Mouse (Mus musculus) fat pad, adult 2 months (tissue): ENCODE measurements around the gene Mta2.
"Not testable (repeated sequence)": the region's sequence is repeated elsewhere in the genome, so short reads cannot be mapped to it uniquely, and the experiment has no call there.

Source experiments
- DNase-seq: peaks from one replicate; pipeline ENCODE4 v3.0.0-alpha.2; 2011; ENCODE audit warnings: low read depth, low spot score; ENCODE audit errors: extremely low read depth

Mta2 gene

GRCm38 (mm10) chr19:8941515-8942217 is at the start of gene Mta2:
Gene Mta2, plus strand, starts transcription at chr19:8941875.
- peak; percentile 57 for DNase-seq

GRCm38 (mm10) chr19:8892829-8893766 is 48.6 kb upstream of the Mta2 start, which contains the start of gene Ints5:
Gene Ints5, plus strand, starts transcription at chr19:8893005.
- DNase-seq = no peak

DNA sequence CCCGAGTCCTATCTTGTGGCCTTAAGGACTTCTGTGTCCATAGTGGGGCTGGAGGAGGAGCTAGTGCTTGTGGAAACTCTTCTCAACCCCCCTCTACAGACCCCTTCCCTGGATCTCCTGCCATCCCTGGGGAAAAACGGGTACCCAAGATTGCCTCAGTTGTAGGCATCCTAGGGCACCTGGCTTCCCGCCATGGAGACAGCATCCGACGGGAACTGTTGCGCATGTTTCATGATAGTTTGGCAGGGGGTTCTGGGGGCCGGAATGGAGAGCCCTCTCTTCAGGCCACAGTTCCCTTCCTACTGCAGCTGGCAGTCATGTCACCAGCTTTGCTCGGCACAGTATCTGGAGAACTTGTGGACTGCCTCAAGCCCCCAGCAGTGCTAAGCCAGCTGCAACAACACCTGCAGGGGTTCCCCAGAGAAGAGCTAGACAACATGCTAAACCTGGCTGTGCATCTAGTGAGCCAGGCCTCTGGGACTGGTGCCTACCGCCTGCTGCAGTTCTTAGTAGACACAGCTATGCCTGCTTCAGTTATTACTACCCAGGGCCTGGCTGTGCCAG is 46.2 kb upstream of the Mta2 start:
- DNase-seq = no peak

- DNase-seq = not testable (repeated sequence)
Measured at GRCm38 (mm10) chr19:8896231-8896630, 45.4 kb upstream of the Mta2 start.

DNA sequence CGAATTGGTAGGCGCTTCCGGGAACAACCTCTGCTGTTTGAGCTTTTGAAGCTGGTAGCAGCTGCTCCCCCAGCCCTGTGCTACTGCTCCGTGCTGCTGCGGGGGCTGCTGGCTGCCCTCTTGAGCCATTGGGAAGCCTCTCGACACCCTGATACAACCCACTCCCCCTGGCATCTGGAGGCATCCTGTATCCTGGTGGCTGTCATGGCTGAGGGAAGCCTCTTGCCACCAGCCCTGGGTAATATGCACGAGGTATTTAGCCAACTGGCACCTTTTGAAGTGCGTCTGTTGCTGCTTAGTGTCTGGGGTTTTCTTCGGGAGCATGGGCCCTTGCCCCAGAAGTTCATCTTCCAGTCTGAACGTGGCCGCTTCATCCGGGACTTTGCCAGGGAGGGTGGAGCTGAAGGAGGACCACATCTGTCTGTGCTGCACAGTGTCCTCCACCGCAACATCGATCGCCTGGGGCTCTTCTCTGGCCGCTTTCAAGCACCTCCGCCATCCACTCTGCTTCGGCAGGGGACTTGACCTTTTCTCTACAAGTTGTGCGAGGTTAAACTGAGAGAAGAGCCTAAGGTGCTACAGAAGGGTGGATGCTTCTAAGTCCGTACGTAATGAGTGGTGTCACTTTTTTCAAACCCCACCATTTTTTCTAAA is 44.3 kb upstream of the Mta2 start:
- not testable (repeated sequence) for DNase-seq

- DNase-seq = no peak
Measured at GRCm38 (mm10) chr19:8897865-8898495, 43.7 kb upstream of the Mta2 start, which contains the start of gene Ganab. Gene Ganab, plus strand, starts transcription at chr19:8898071.

DNA sequence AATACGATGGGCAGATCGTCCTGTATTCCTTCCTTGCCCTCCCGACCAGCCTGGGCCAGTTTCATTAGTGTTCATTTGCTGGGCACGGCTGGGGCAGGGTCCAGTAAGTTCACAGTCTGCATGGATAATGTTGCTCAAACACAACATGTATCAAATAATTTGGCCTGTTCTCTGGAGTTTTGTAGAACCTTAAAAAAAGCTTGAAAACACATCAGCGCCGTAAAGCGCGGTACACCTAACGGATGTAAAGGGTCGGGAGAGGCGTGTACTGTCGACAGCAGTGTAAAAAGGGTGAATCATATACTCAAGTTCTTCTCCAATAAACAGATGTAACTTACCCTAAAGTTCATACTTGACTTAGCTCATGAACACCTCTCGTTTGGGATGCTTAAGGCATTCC is 43.1 kb upstream of the Mta2 start:
- DNase-seq = no peak

DNA sequence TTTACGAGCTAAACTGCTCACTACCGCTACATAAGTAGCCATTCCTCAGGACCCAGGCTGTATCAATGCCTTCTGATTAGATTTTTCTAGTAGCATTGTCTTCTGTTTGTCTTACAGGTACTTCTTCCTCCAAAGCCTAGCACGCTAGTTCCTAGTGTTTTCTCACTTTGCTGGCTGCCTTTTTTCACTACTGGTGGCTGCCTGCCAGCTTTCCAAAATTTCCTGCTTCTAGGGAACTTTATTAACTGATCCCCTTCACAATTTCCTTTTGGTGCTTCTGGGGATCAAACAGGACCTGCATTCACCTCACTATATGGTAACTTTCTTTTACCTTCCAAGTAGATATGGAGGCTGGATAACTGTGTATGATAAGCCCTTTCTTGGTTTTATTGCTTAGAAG is 42.6 kb upstream of the Mta2 start:
- no peak for DNase-seq

DNA sequence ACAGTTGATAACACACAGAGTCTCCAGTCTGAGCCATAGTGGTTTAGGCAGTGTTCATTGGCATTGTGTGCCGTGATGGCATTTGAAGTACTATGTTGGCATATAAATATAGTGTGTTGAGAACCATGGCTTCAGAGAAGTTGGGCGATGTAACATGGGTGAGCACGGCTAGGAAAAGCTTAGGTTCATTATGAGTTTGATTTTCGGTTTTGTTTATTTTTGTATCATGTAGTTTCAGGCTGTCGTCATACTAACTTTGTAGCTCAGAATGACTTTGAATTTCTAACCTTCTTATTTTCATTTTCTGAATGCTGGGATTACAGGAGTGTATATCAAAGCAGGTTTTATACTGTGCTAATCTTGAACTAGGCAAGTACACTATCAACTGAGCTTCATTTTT is 38.3 kb upstream of the Mta2 start:
- no peak for DNase-seq

GRCm38 (mm10) chr19:8908531-8908930 is 33.1 kb upstream of the Mta2 start:
- DNase-seq = no peak

DNA sequence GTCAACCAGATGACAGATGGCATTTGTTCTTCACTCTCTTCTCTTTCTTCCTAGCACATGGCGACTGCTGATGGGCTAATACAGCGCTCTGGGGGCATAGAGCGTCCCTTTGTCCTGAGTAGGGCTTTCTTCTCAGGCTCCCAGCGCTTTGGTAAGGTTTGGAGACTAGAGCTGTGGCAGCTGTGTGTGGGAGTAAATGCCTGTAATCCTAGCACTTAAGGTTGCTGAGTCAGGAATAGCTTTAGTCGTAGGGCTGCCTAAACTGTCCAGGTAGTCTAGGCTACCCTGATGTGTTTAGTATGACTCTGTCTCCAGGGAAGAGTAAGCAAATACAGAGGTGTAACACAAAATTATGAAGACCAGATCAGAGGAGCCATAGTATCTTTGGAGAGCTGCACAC is 29.9 kb upstream of the Mta2 start:
- no peak for DNase-seq

DNA sequence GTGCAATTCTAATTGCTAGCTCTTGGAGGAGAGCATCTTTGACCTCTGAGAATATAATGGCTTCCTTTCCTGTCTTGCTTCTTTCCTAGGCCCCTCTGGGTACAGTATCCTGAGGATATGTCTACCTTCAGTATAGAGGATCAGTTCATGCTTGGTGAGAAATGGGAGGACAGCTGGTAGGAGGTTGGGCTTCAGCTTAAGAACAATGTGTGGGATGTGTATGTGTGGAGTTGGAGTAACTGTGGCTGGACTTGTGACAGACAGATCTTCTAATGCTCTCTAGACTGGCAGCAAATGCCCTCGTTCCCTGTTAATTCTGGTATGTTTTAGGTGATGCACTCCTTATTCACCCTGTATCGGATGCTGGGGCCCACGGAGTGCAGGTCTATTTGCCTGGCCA is 27.5 kb upstream of the Mta2 start:
- DNase-seq = no peak

DNA sequence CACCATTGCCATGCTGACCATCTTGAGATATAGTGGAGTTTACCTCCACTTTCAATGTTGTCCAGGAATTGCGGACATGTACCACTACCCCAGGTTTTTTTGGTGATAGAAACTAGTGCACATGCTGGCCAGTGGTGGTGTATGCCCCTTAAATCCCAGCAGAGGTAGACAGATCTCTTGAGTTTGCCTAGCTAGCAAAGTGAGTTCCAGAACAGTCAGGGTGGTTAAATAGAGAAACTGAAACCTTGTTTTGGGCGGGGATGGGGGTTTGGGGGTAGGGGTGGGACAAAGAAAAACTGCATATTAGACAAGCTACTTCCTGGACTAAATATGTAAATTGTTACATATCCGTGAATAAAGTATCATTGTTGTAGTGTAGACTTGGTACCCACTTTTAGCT is 22.7 kb upstream of the Mta2 start:
- DNase-seq = no peak

GRCm38 (mm10) chr19:8919684-8920072 is 22.0 kb upstream of the Mta2 start:
- no peak for DNase-seq

DNA sequence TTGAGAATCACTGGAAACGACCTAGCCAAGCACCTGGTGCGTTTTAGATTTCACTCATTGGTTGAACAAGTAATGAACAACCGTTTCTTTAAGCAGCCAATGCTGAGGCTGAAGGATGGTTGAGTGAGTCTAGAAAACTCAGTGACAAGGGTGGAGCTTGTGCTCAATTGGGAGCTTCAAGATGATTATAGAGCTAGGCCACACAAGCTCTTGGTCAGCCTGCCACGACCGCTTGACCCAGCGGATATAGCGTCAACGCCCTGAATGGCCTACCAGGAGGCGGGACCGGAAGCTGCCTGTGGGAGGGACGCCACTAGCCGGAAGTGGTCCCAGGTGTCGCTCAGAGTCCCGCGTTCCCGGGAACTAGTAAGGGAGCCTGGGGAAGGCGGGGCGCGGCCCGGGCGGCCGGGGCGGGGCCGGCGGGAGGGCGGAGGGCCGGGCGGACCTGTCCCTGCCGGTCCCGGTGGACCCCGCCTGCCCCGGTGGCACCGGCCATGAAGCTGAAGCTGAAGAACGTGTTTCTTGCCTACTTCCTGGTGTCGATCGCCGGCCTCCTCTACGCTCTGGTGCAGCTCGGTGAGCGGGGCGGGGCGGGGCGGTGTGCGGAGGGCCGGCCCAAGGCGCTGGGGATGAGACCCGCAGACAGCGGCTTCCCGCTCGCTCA is 21.5 kb upstream of the Mta2 start, which contains the start of gene B3gat3:
Gene B3gat3, plus strand, starts transcription at position 302 of the 664 bp plus-strand sequence.
- DNase-seq = no peak

GRCm38 (mm10) chr19:8920836-8921291 is 20.8 kb upstream of the Mta2 start:
- no peak for DNase-seq

GRCm38 (mm10) chr19:8921741-8922140 is 19.9 kb upstream of the Mta2 start:
- DNase-seq = no peak

GRCm38 (mm10) chr19:8926766-8927165 is 14.9 kb upstream of the Mta2 start:
- DNase-seq = no peak

GRCm38 (mm10) chr19:8927891-8928525 is 13.7 kb upstream of the Mta2 start:
- no peak for DNase-seq
